Mouse (Mus musculus) liver, adult 2 months (tissue): ENCODE results near the gene Napsa. TPM values are rescaled to one million over a fixed set of nuclear protein-coding genes. Genes with fewer than 3 reads are reported as not detected.

Experiments
- DNase-seq: peaks from one replicate; pipeline ENCODE4 v3.0.0-alpha.2; 2011; ENCODE audit warnings: low read depth, low spot score; ENCODE audit errors: extremely low read depth
- H3K27ac ChIP-seq: fragments of 200-500 bp; replicated peaks from 2 replicates; pipeline ENCODE4 v1.5.1; 2012; ENCODE audit warnings: low read depth, mild to moderate bottlenecking, control low read depth, inconsistent platforms, low read length; ENCODE audit not compliant: insufficient read depth
- H3K27me3 ChIP-seq: fragments of 200-500 bp; 2 replicates; pipeline ENCODE4 v1.6.1; 2012; ENCODE audit warnings: mild to moderate bottlenecking, moderate library complexity, low read length, inconsistent platforms; ENCODE audit not compliant: control insufficient read depth, insufficient read depth
- H3K36me3 ChIP-seq: fragments of 200-500 bp; 2 replicates; pipeline ENCODE4 v1.6.1; 2012; ENCODE audit warnings: low read length, inconsistent platforms; ENCODE audit not compliant: control insufficient read depth, insufficient read depth
- H3K4me1 ChIP-seq: fragments of 200-500 bp; 2 replicates; pipeline ENCODE4 v1.6.1; 2011; ENCODE audit warnings: low read length; ENCODE audit not compliant: control insufficient read depth, insufficient read depth
- H3K4me3 ChIP-seq: fragments of 200-500 bp; 2 replicates; pipeline ENCODE4 v1.5.1; 2011; ENCODE audit warnings: low read depth, mild to moderate bottlenecking, control low read depth, low read length, moderate library complexity; ENCODE audit not compliant: insufficient read depth
- H3K79me2 ChIP-seq: fragments of 200-500 bp; 2 replicates; pipeline ENCODE4 v1.6.1; 2012; ENCODE audit warnings: inconsistent platforms, mild to moderate bottlenecking, low read length, moderate library complexity; ENCODE audit not compliant: control insufficient read depth, insufficient read depth
- H3K9ac ChIP-seq: fragments of 200-500 bp; 2 replicates; pipeline ENCODE4 v1.6.1; 2012; ENCODE audit warnings: low read depth, mild to moderate bottlenecking, control low read depth, inconsistent platforms, low read length
- CTCF ChIP-seq: fragments of 200-500 bp; IDR thresholded peaks from 2 replicates; pipeline ENCODE4 v1.5.1; 2011; ENCODE audit warnings: low read depth, low read length, control low read depth
- POLR2A ChIP-seq: fragments of 200-500 bp; IDR thresholded peaks from 2 replicates; pipeline ENCODE4 v1.6.1; 2011; ENCODE audit warnings: low read length, control low read depth; ENCODE audit not compliant: insufficient read depth; ENCODE audit errors: extremely low read depth
- WGBS: fragments of 180-500 bp; shearing (Covaris S2); methylation state at CpG from one replicate; pipeline ENCODE4 v1.1.7; 2018; 5-methylcytosine and 5-hydroxymethylcytosine counted together
- polyA plus RNA-seq: library from polyadenylated mRNA; depleted of rRNA; stranded (reverse); fragments of >200 nt; gene quantifications from 2 replicates; pipeline ENCODE4 v1.2.3, GENCODE M21; 2012
- total RNA-seq: library from RNA; depleted of rRNA; stranded (reverse); fragments of >200 nt; gene quantifications from 2 replicates; pipeline ENCODE4 v1.2.3, GENCODE M21; 2014

Napsa gene
- total and polyA plus RNA-seq, 2 experiments: 0.65 to 1.7 TPM

DNA sequence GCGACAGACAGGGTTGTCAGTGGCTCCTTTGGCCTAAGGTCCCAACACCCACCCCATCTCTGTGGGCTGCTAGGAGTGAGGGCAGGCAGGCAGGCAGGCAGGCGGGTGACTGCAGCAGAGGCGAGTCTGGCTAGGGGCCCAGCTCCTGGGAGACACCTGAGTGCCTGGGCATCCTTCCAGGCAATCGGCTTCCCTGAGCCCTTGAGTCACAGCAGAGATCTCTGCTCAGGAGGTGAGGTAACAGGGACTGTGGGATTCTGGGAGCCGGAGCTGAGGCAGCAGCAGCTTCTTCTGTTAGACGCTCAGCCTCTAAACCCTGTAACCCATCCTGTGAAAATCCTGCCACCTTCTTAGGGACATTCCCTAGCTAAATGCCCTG, 35.6 kb upstream of the Napsa start:
- Histone ChIP-seq H3K27me3 (no peaks in the 10 kb centered on the region), H3K27ac (no peak overlapping the region), H3K79me2 (no peaks in the 10 kb centered on the region), H3K9ac (no peak overlapping the region), H3K36me3 (no peaks in the 10 kb centered on the region), H3K4me1 (no peaks in the 10 kb centered on the region), H3K4me3 (no peak overlapping the region)
- TF ChIP-seq POLR2A: no peak
- no peak for TF ChIP-seq CTCF
- DNase-seq: no peak
- WGBS: 66% methylated on average over 6 of the region's 6 CpGs

- no peak for TF ChIP-seq CTCF
- no peak for TF ChIP-seq POLR2A
- Histone ChIP-seq H3K79me2 (no peaks in the 10 kb centered on the region), H3K27me3 (no peaks in the 10 kb centered on the region), H3K36me3 (no peaks in the 10 kb centered on the region), H3K4me3 (no peak overlapping the region), H3K27ac (no peak overlapping the region), H3K4me1 (no peaks in the 10 kb centered on the region), H3K9ac (no peak overlapping the region)
- DNase-seq: no peak
- 86% methylated on average over 7 of the region's 7 CpGs for WGBS
Measured at GRCm38 (mm10) chr7:44537009-44537408, 35.2 kb upstream of the Napsa start.

DNA sequence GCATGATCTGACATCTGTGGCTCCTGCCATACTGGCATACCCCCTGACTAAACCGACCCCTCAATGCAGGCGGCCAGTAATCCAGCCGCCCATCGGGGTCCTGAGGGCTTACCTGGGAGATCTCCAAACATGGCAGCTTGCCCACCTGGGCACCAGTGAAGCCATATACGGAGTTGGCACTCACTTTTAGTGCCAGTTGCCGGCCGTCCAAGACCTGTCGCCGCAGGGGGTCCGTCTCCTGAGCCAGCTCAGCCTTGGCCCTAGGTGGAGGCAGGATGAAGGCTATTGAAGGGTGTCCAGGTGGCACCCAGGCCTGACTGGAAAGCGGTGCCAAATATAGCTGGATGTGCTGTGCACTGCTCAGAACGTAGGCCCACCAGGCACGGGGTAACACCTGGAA, 34.7 kb upstream of the Napsa start:
- no peaks in the 10 kb centered on the region for H3K4me1 ChIP-seq
- H3K79me2 ChIP-seq: no peaks in the 10 kb centered on the region
- H3K27ac ChIP-seq: no peak overlapping the region
- H3K4me3 ChIP-seq: no peak overlapping the region
- H3K9ac ChIP-seq: no peak overlapping the region
- WGBS: 95% methylated on average over 13 of the region's 13 CpGs
- TF ChIP-seq CTCF (no peak), POLR2A (no peak)
- H3K36me3 ChIP-seq: no peaks in the 10 kb centered on the region
- no peaks in the 10 kb centered on the region for H3K27me3 ChIP-seq
- no peak for DNase-seq

DNA sequence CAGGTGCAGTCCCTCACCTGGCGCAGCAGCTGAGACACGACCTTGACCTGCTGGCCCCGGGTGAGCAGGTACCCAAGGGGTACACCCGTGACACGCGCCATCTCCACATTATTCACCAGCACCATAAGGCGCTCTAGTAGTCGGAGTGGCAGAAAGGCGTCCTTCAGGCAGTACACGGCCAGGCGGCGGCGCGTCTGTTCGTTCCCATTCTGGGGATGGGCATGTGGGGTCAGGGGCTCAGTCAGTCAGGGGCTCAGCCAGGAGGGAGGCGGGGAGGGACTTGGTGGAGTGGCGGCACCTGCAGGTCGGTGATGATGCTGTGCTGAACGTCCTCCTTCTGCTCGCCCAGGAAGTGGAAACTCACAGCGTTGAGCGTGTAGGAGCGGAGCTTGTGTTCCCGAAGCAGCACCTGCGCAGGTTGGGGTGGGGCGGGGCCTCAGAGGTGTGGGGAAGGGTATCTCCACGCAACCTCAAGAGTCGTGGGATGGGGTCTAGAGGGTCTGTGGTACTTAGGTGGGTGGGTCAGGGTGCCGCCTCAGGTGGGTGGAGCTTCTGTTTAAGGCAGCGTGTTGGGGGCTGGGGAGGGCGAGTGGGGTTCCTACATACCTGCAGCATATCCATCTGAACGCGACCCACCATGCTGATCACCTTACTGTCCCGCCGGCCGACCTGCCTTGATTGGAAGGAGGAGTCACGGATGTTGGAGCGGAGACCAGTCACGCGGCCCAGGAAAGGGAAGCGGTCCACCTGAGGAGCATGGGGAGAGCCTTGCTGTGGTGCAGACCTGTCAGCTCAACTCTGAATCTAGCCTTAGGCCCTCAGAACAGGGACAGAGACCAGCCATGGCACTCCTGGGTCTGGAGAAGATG, 33.2 kb upstream of the Napsa start:
- H3K27me3 ChIP-seq: no peaks in the 10 kb centered on the region
- H3K4me1 ChIP-seq: no peaks in the 10 kb centered on the region
- no peaks in the 10 kb centered on the region for H3K36me3 ChIP-seq
- no peak overlapping the region for H3K27ac ChIP-seq
- no peaks in the 10 kb centered on the region for H3K79me2 ChIP-seq
- TF ChIP-seq CTCF: no peak
- no peak for TF ChIP-seq POLR2A
- H3K4me3 ChIP-seq: no peak overlapping the region
- DNase-seq: no peak
- H3K9ac ChIP-seq: no peak overlapping the region
- WGBS: 95% methylated on average over 41 of the region's 41 CpGs

DNA sequence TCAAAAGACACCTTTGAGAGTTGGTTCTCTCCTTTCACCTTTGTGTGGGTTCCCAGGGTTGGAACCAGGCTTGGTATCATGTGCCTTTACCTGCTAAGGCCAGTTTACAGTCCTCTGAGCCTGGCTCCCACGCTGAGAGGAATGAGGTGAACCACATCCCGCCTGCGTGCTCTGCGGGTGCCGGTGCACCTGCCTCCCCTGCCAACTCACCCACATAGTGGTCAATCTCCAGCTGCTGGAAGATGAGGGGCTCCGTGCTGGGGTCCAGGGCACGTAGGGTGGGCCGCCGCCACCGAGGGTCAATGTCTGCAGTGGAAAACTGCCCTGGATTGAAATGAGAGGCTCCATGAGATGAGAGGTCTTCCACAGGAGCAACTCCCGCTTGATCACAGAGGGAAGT, 29.6 kb upstream of the Napsa start:
- Histone ChIP-seq H3K36me3 (no peaks in the 10 kb centered on the region), H3K4me1 (no peaks in the 10 kb centered on the region)

GRCm38 (mm10) chr7:44543071-44543470, 29.1 kb upstream of the Napsa start:
- no peaks in the 10 kb centered on the region for H3K27me3 ChIP-seq
- no peak overlapping the region for H3K4me3 ChIP-seq
- TF ChIP-seq POLR2A: no peak
- no peak for TF ChIP-seq CTCF
- DNase-seq: no peak
- H3K27ac ChIP-seq: no peak overlapping the region
- no peaks in the 10 kb centered on the region for H3K36me3 ChIP-seq
- whole genome bisulfite sequencing: 93% methylated on average over 12 of the region's 12 CpGs
- H3K79me2 ChIP-seq: no peaks in the 10 kb centered on the region
- no peaks in the 10 kb centered on the region for H3K4me1 ChIP-seq
- H3K9ac ChIP-seq: no peak overlapping the region

More for the DNA sequence above, 29.6 kb upstream of the Napsa start:
- Histone ChIP-seq H3K27ac (no peak overlapping the region), H3K79me2 (no peaks in the 10 kb centered on the region), H3K4me3 (no peak overlapping the region), H3K9ac (no peak overlapping the region), H3K27me3 (no peaks in the 10 kb centered on the region)
- TF ChIP-seq POLR2A: no peak
- no peak for TF ChIP-seq CTCF
- 92% methylated on average over 11 of the region's 11 CpGs for WGBS
- DNase-seq: no peak
